Mouse (Mus musculus): ENCODE data around the gene Nudt4.

The Nudt4 gene

GRCm38 (mm10) chr10:95539260-95539659, 24.7 kb downstream of the Nudt4 start:
- no peak for DNase-seq (ENCODE audit: low read depth)

- DNase-seq (ENCODE audit: low read depth) = no peak
Measured at GRCm38 (mm10) chr10:95536222-95536541, 27.8 kb downstream of the Nudt4 start.

- no peak for DNase-seq (ENCODE audit: low read depth)
Measured at GRCm38 (mm10) chr10:95535399-95536221, 28.3 kb downstream of the Nudt4 start.

GRCm38 (mm10) chr10:95533382-95533781, 30.6 kb downstream of the Nudt4 start:
- no peak for DNase-seq (ENCODE audit: low read depth)

- peak; percentile 77 for DNase-seq (ENCODE audit: low read depth)
Measured at GRCm38 (mm10) chr10:95532916-95533315, 31.0 kb downstream of the Nudt4 start.

- DNase-seq (ENCODE audit: low read depth) = no peak
Measured at GRCm38 (mm10) chr10:95530551-95531121, 33.3 kb downstream of the Nudt4 start.

GRCm38 (mm10) chr10:95526495-95527122, 37.3 kb downstream of the Nudt4 start:
- DNase-seq (ENCODE audit: low read depth) = no peak

- no peak for DNase-seq (ENCODE audit: low read depth)
Measured at GRCm38 (mm10) chr10:95525871-95526270, 38.1 kb downstream of the Nudt4 start.

GRCm38 (mm10) chr10:95525037-95525675, 38.8 kb downstream of the Nudt4 start:
- no peak for DNase-seq (ENCODE audit: low read depth)

- no peak for DNase-seq (ENCODE audit: low read depth)
Measured at GRCm38 (mm10) chr10:95517656-95518055, 46.3 kb downstream of the Nudt4 start.

- DNase-seq (ENCODE audit: low read depth) = no peak
Measured at GRCm38 (mm10) chr10:95515293-95515931, 48.5 kb downstream of the Nudt4 start.

- peak; percentile 90 for DNase-seq (ENCODE audit: low read depth)
Measured at GRCm38 (mm10) chr10:95514656-95515292, 49.2 kb downstream of the Nudt4 start, which contains the start of gene Ube2n. Ube2n (plus strand) TSS chr10:95515145.

GRCm38 (mm10) chr10:95513768-95514556, 50.0 kb downstream of the Nudt4 start:
- DNase-seq (ENCODE audit: low read depth) = no peak

GRCm38 (mm10) chr10:95512635-95513034, 51.3 kb downstream of the Nudt4 start:
- DNase-seq (ENCODE audit: low read depth) = no peak

- DNase-seq (ENCODE audit: low read depth) = no peak
Measured at GRCm38 (mm10) chr10:95509263-95509662, 54.7 kb downstream of the Nudt4 start.

GRCm38 (mm10) chr10:95508793-95509192, 55.2 kb downstream of the Nudt4 start:
- DNase-seq (ENCODE audit: low read depth) = no peak

GRCm38 (mm10) chr10:95508126-95508525, 55.8 kb downstream of the Nudt4 start:
- no peak for DNase-seq (ENCODE audit: low read depth)

GRCm38 (mm10) chr10:95504341-95504740, 59.6 kb downstream of the Nudt4 start:
- no peak for DNase-seq (ENCODE audit: low read depth)

- no peak for DNase-seq (ENCODE audit: low read depth)
Measured at GRCm38 (mm10) chr10:95503443-95504235, 60.3 kb downstream of the Nudt4 start.

- DNase-seq (ENCODE audit: low read depth) = peak; percentile 67
Measured at GRCm38 (mm10) chr10:95501463-95502081, 62.4 kb downstream of the Nudt4 start, which contains the start of gene Mrpl42. Mrpl42 (minus strand) TSS chr10:95501940.
